Mouse (Mus musculus) left cerebral cortex, postnatal 10 days (tissue): ENCODE results near the gene Ttc30b. TPM values are rescaled to one million over a fixed set of nuclear protein-coding genes. Genes with fewer than 3 reads are reported as not detected.
"Not testable (repeated sequence)": the region's sequence is repeated elsewhere in the genome, so short reads cannot be mapped to it uniquely, and the experiment has no call there.

Experiments used
- DNase-seq, 2 experiments: peaks; one replicate each; pipeline ENCODE4 v3.0.0; 2021 to 2022; ENCODE audit warnings: low spot score in 2 of 2, mixed read lengths in 1 of 2; ENCODE audit errors: extremely low spot score in 1 of 2
- intact Hi-C: fragments of 180-260 bp; cut with DNase I; formaldehyde crosslinking; loops from one replicate; pipeline ENCODE4 v1.15.1; 2025
- total RNA-seq, 2 experiments: library from RNA; stranded (reverse); gene quantifications; 2 replicates each; pipeline ENCODE4 v1.2.3; 2021

The Ttc30b gene
- total RNA-seq, 2 experiments from 2014 or later = 10.9 to 11.8 TPM

DNA sequence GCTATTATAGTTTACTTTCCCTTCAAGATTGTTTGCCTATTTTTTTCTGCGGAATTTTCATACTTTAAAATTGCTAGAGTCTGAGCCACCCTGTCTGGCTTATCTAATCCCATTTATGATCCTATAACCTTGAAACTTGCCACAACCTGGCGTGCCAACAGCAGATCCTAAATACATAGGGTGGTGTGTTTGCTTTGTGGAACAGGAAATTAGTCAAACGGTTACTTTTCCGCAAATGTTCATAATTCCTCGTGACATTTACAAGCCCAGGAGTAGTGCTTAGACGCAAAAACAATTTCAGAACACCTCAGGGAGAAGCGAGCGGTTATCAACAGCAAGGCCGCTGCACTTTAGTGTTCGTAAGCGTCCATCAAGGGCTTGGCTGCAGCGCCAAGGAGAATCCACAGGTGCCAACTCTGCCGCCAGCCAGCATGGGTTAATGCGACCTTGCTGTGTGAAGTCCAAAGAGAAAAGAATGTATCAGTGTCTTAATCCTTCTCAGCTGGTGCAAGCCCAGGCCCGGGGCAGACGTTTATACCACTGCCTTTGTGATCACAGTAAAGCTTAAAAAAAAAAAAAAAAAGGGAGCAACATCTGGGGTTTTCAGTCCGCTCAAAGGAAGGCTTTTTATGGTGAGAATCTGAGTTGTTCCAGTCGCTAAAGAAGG is 20.9 kb upstream of the Ttc30b start:
- intact Hi-C loops = no loop called here
- no peak for DNase-seq

DNA sequence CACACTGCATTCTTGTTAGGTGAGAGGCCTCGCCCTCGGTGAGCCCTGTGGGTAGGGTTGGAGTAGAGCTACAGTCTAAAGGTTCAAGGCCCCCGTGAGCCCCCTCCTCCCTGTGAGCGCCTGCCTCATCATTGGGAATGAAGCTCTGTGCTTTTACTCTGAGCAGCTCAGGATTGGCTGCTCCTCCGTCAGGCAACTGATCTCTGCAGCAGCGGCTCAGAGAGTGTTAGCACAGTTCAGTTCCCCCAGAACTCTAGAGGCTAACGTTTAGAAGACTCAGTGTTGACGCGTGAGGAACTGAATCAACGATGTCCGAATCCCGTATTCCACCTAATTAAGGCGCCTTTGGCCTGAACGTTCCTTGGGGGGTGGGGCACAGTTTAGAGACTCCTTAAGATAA is 17.3 kb upstream of the Ttc30b start:
- intact Hi-C loops = no loop called here
- DNase-seq = no peak

DNA sequence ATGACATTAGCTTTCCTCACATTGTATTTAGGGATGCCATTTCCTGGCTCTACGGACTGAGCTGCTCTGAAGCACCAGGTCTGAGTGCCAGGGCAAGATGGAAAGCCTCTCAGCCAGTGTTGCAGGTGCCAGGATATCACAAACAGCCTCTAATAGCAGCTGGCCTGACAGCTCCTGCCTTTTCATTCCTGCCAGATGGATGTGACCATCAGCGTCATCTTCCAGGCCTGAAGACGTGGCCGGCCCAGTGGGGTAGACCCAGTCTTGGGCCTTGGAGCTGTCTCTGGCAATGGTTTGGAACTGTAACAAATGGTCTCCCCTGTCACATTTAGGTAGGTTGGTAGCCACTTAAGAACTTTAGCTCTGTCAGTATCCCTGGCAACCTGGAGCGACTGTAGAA is 14.9 kb upstream of the Ttc30b start:
- DNase-seq = no peak
- intact Hi-C loops = no loop called here

DNA sequence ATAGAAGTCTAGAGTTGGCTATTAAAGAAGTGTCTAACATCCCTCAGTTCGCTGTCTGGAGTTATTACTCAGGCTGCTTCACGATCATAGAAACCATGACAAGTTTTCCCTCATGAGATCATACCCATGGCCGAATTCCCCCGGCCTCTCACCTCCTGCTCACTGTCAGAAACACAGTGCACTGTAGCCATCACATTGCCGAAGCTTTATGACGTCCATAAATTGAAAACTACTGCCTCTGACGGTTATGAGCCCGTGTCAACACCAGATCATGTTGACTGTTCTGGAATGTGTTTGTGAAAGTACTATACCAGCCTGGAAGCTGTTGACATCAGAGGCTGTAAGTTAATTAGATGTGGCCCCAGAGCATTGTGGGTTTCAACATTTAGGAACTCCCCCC is 12.3 kb upstream of the Ttc30b start:
- intact Hi-C loops = no loop called here
- no peak for DNase-seq

DNA sequence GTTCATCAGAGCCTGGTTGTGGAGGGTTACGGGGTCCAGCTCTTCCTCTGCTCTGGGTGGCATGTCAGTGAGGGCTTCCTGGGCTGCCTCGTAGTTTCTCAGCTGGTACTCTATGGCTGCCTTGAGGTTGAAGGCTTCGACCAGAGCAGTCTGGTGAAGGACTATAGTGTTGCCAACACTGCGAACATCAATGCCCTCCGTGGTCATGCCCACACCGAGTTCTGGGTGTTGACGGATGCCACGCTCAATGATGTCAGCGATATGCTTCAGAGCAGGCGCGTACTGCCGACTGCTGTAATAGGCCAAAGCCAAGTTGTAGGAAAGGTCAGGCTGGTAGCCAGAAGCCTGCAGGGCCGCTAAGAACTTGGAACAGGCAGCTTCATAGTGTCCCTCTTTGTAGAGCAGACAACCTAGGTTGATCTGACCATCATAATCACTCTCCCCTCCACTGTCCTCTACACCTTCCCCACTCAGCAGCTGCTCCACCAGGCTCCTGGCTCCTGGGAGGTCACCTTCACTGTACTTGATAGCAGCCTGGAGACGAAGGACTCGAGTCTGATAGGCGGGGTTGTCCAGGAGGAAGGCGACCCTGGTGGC is 767 bp downstream of the Ttc30b start:
- intact Hi-C loops, DNase-seq: not testable (repeated sequence)

DNA sequence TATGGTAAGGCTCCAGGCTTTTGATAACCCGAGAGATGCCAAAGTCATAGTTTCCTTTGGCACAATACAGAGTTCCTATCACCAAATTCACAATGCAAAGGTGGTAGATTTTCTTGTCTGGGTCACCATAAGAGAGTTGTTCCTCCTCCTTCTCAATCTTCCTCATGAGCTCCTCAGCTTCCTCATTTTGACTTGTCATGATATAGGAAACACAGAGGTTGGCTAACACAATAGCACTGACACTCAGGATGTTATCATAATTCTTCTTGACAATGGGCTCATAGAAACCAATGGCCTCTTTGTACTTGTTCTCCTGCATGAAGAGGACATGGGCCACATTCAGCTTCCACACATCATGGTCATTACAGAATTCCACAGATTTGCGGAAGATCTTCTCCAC is 1.7 kb downstream of the Ttc30b start:
- DNase-seq, intact Hi-C loops: not testable (repeated sequence)

DNA sequence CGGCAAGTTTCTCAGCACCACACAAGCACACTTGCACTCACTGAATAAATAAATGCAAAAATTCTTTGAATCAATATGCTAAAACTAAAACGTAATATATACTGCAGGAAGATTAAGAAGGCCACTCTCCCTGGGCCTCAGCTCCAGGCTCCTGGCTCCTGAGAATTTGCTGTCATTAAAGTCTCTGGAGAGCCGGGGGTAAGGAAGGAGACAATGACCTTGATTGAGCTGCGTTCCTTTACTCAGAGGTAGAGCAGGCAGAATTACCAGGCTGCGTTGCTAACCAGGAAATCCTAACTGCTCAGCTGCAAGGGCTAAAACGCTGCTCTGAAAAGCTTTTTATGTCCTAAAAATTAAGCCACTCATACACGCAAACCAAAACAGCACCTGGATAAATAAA is 4.8 kb downstream of the Ttc30b start:
- DNase-seq = no peak
- intact Hi-C loops = no loop called here

DNA sequence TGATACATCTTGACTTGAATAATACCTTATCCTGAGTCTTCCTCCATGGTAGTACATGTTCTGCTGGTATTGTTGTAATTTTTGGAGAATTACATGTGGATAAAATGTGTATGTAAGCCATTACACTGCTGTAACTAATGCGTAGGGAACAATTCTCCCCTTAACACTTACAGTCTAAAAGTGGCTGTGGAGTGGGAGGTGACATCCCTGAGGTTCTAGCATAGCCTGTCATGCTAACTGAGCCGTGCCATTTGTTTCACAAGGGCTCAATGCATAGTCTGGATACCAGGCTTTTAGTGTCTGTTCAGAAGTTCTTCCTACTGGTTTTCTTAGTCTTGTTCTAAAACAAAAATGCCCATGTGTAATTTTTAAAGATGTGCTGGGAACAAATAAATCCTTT is 7.4 kb downstream of the Ttc30b start:
- intact Hi-C loops = no loop called here
- DNase-seq = no peak

DNA sequence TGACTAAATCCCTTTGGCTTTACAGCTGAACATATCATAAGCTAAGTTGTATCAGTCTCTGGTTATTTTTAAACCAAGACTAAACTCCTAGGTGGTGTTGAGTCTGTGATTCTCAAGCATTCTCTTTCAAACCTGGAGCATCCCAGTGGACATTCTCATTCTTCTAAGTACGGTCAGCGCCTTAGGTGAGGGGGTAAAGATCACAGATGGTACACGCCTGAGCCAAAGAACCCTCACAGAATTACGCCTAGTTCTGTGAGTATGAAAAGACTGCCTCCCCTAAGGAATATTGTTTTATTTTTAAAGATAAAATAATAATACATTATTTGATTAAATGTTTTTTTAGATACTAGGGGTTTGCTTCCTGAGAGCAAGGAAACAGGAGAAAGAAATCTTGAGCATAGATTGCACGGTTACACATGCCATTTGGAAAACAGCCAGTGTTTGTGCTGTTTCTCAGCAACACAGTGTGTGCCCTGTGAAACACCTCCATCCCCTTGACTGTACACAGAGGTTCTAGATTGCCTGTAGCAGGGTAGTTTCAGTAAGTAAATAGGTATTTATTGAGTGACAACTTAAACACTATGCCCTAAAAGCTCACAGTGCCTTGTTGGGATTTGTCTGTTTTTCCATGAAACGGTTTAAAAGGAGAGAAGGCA is 8.5 kb downstream of the Ttc30b start:
- no peak for DNase-seq
- intact Hi-C loops = no loop called here

DNA sequence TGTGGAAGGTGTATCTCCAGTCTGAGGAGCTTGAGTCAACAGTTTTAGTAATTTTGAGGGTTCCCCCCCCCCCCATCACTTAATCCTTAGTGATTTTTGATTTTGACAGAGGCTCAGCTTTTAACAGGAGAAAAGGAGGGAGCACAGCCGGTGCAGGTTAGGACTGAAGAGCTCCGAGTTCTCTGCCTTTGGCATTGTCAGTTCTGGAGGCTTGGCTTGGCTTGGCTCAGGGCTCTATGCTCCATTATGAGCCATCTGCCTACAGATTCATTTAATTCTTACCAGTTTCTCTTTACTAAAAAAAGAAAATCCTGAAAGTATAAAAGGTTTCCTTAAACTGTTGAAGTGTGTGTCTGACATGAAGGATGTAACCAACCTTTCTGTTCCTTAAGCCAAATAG is 9.2 kb downstream of the Ttc30b start:
- intact Hi-C loops = no loop called here
- DNase-seq = no peak

DNA sequence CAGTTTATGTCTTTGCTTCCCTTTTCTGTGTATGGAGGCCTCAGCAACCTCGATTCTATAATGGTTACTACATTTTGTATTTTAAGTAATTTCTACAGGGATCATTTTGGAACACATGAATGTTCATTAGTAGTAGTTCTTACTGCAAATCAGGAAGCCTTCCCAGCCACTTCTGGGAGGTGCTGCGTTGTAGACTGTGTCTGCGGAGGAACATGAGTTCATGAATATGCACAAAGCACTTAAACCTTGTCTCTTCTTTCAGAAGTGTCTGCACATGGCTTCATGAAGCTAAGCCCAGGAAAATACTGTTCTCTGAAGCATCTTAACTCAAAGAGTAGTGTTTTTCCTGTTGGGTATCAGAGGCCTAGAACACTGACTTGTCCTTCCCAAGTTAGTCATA is 10.4 kb downstream of the Ttc30b start:
- intact Hi-C loops = no loop called here
- no peak for DNase-seq

DNA sequence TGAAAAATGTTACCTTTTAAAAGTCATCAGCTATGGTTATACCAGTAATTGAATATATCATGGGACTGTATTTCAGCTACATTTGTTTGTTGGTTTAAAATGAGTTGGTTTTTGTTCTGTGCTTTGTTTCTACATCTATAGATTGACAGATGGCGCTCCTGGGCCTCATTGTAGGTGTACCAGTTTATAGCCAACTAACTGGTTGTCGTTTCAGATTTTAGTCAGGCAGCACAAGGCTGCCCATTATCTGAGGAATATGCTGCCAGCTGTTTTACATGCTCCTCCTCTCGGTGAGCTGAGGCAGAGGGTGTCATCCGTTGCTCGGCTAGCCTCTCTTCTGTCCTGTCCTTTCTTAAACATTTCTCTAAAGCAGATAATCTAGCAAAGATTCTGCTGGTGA is 12.3 kb downstream of the Ttc30b start:
- intact Hi-C loops = no loop called here
- no peak for DNase-seq

DNA sequence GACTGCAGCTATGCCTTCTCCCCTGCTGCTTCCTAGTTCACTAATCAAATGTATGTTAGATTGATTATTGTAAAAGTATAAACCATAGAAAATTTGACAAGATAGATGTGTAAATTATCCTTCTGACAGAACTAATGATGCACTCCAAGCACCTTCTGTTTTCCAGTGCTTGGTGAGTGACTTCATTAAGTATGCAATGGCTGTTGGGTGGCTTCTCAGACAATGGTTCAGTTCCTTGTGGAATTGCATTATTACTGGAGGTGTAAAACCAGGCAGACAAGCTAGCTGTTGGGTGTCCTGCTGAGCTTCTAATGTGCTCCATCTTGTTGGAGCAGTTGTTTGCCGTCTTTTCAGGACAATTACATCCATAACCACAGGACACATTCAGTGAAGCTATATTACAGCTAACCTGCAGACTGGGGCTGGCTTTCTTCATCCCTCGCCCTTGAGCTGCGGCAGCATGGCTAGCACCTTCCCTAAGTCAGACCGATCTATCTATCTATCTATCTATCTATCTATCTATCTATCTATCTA is 14.5 kb downstream of the Ttc30b start:
- intact Hi-C loops = no loop called here
- DNase-seq = no peak

DNA sequence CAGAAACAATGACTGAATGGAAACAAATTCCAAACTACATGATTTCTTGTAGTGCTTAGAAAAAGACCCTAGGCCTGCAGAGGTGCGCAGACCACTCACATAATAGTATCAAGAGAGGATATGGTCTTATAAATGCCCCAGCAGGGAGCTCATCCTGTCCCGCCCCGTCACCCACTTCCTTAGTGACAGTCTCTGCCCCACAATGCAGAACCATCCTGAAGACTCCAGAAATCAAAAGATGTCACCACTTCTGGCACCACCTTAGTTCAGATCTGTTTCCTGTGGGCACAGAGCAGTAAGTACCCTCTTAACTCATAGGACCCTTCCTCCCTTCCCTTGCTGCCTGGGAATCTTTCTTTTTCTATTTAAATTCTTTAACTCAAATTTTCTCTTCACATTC is 23.3 kb downstream of the Ttc30b start:
- DNase-seq = no peak
- intact Hi-C loops = no loop called here

DNA sequence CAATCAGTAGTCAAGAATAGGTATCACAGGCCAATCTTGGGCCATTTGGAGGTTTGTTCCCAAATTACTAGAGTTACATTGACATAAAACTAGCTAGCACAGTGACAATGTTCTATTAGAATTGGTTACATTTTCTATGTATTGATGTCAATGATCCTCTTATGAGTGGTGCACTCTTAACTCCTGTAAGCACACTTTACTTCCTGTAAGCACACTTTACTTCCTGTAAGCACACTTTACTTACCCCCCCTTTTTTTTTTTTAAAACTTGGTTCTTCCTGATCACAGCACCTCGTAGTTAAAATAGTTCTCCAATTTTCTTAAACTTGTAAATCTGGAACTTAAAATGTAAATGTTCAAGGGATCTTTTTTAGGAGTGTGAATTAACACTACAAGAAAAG is 31.2 kb downstream of the Ttc30b start:
- intact Hi-C loops = no loop called here
- DNase-seq = no peak

DNA sequence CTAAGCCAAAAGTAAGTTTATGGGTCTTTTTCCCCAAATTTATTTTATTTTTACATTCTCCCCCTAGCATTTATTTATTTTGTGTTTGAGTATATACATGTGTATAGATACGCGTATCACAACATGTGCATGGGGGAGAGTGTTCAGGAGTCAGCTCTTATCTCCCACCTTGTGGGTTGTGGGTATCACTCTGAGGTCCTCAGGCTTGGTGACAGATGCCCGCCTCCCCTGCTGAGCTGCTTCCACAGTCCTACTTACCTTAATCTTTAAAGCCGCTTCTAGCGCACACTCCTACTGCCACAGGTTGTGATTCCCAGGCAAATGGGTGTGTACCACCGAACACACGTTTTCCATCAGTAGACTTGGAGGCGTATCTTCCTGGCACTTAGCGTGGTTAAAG is 36.5 kb downstream of the Ttc30b start:
- no peak for DNase-seq
- intact Hi-C loops = no loop called here

DNA sequence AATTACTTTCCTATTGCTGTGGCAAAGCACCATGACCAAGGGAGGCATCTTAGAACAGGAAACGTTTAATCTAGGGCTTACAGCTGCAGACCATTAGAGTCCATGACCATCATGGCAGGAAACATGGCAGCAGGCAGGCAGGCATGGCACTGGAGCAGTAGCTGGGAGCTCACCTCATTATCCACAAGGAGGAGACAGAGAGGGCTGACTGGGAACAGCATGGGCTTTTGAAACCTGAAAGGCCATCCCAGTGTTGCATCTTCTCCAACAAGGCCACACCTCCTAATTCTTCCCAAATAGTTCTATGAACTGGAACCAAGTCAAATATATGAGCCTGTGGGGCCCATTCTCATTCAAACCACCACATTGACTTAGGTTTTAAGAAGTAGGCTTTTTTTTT is 38.1 kb downstream of the Ttc30b start:
- no peak for DNase-seq
- intact Hi-C loops = no loop called here

DNA sequence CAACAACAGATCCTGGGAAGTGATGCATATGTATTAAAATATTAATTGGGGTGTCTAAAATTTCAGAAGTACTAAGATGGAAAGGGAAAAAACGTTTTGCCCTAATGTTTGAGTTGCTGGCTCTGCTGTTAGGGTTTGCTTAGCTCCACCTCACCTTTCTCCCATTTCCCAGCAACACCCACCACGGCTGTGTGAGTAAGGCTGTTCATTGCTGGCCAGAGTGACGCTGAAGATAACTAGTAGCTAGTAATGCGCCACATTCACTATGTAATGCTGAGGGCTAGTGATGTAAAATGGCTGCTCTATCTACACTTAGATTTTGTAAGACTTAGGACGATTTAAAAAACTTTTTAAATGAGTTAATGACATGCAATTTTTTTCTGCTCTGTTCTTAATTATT is 42.7 kb downstream of the Ttc30b start:
- intact Hi-C loops = no loop called here
- DNase-seq = no peak

DNA sequence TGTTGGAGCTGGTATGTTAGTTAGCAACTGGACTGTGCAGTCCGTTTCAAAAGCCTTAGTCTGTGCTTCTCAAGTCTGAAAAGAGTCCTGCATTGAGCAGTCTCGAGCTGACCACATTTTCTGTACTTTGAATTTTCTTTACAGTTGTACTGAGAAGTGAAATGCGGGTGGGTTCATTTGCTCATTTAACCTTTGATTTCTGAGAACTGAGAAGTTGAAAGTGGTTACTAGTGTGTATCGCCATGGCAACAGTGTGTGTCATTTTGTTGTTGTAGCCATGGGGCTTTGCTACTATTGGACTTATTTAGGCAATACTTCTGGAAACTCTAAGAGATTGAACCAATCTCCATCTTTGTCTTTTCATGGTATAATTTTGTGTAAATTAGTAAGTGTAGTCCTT is 46.4 kb downstream of the Ttc30b start:
- intact Hi-C loops = no loop called here

More for the DNA sequence above, 46.4 kb downstream of the Ttc30b start:
- DNase-seq = no peak
